Mouse (Mus musculus) embryonic fibroblast, embryonic 13.5 days (primary cell): ENCODE results near the gene Higd1a. TPM values are rescaled to one million over a fixed set of nuclear protein-coding genes. Genes with fewer than 3 reads are reported as not detected.

ENCODE experiments used
- H3K27ac ChIP-seq: 2 replicates; pipeline ENCODE4 v1.5.1; 2012; ENCODE audit warnings: low read length, control low read depth, inconsistent platforms; ENCODE audit not compliant: insufficient read depth
- H3K4me1 ChIP-seq: 2 replicates; pipeline ENCODE4 v1.6.1; 2011; ENCODE audit warnings: low read length; ENCODE audit not compliant: control insufficient read depth, insufficient read depth
- H3K4me3 ChIP-seq: 2 replicates; pipeline ENCODE4 v1.5.1; 2011; ENCODE audit warnings: mild to moderate bottlenecking, control low read depth, low read length; ENCODE audit not compliant: insufficient read depth
- CTCF ChIP-seq: IDR thresholded peaks from 2 replicates; pipeline ENCODE4 v1.5.1; 2011; ENCODE audit warnings: mild to moderate bottlenecking, control low read depth, low read length, moderate library complexity, borderline replicate concordance; ENCODE audit not compliant: insufficient read depth
- POLR2A ChIP-seq: IDR thresholded peaks from 2 replicates; pipeline ENCODE4 v1.6.1; 2011; ENCODE audit warnings: low read depth, mild to moderate bottlenecking, control low read depth, low read length, moderate library complexity
- polyA plus RNA-seq: library from polyadenylated mRNA; stranded (reverse); fragments of >200 nt; gene quantifications from 2 replicates; pipeline ENCODE4 v1.2.4, GENCODE M21; 2011; ENCODE audit warnings: low read depth; ENCODE audit not compliant: missing spikeins, insufficient read length

The Higd1a gene
- polyA plus RNA-seq, 1 experiment, result 101 TPM

DNA sequence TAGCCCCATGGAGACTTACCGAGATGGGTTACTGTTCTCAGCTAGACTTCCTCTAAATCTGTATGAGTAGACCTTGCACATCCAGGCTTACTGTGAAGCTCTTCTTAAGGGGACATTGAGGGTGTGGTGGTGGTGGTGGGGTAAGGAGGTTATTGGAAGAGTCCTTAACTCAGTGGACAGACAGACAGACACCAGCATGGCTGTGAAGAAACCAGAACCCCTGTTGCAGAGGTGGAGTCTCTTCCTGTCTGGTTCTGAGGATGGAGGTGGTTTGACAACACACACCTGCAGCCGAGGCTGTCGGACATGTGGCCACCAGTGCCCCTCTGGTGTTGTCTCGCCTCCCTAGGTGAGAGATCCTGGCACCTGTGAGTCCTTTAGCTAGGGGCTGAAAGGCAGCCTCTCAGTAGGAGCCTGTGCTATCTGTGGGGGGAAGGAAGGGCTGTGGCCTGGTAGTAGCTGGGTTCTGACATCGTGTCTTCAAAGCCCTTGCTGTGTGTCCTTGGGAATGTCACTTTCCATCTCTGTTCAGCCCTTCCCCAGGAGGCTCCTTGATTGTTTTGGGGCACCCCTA, 42.2 kb upstream of the Higd1a start:
- no peak for TF ChIP-seq POLR2A
- TF ChIP-seq CTCF, result no peak
- Histone ChIP-seq H3K27ac (no peak overlapping the region), H3K4me1 (no peaks in the 10 kb centered on the region)

DNA sequence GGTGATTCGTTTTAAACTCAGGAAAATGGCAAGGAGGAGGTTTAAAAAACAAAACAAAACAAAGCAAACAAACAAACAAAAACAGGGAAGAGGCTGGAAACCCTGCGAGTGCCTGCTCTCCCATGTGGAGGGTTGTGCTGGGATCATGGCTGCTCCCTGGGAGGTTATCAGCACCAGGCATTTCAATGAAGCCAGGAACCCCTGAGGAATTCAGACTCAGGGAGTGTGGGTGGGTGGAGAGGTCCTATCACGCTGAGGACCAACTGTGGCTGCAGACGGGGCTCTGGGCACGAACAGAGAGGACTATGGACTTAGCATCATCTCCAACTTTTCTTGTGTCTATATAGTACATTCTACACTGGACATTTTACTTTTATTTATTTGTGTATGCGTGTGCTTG, 41.1 kb upstream of the Higd1a start:
- Histone ChIP-seq H3K4me1 (no peaks in the 10 kb centered on the region), H3K27ac (no peak overlapping the region), H3K4me3 (no peak overlapping the region)
- TF ChIP-seq POLR2A (no peak), CTCF (no peak)

More for the DNA sequence above, 42.2 kb upstream of the Higd1a start:
- no peak overlapping the region for H3K4me3 ChIP-seq

DNA sequence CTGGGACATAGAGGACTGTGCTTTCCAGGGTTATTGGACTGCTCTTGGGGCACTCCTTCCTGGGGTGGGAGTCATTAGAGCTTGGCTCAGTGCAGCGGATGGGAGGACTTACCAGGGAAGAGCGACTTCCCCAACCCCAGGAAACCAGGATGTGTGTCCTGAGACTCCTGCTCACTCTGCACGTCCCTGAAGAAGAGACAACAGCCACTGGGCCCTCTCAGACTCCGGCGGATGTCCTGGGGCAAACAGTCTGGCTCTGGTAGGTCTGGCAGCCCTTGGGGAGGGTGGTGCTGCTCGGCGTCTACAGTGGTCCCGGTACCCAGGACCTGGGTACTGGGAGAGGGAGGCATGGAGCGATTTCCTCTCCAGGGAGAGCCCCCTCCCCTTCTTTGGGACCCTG, 40.1 kb upstream of the Higd1a start, which contains the start of gene Ackr2:
TSS of gene Ackr2 (plus strand) at position 111 of the 400 bp plus-strand sequence.
- Histone ChIP-seq H3K4me1 (no peaks in the 10 kb centered on the region), H3K27ac (no peak within 1 kb of the TSS), H3K4me3 (no peak within 1 kb of the TSS)
- no peak for TF ChIP-seq POLR2A
- no peak for TF ChIP-seq CTCF

DNA sequence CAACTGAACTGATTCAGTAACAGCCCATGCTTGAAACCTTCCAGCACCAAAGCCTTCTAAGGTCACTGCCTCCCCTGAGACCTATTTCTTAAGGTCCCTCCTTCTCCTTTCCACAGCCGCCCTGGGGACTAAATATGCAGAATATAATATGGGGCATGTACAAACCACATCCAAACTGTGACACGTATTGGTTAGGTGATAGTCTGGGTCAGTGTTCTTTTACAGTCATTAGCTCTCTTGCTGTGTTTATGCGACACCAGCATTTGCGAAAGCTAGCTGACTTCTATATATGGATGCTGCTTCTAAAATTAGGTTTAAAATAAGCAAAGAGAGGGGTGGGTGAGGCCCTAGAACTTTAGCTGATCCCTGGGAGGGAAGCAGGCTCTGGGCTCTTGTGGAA, 38.7 kb upstream of the Higd1a start:
- no peak overlapping the region for H3K27ac ChIP-seq
- TF ChIP-seq POLR2A, result no peak
- H3K4me1 ChIP-seq, result no peaks in the 10 kb centered on the region
- H3K4me3 ChIP-seq, result no peak overlapping the region

DNA sequence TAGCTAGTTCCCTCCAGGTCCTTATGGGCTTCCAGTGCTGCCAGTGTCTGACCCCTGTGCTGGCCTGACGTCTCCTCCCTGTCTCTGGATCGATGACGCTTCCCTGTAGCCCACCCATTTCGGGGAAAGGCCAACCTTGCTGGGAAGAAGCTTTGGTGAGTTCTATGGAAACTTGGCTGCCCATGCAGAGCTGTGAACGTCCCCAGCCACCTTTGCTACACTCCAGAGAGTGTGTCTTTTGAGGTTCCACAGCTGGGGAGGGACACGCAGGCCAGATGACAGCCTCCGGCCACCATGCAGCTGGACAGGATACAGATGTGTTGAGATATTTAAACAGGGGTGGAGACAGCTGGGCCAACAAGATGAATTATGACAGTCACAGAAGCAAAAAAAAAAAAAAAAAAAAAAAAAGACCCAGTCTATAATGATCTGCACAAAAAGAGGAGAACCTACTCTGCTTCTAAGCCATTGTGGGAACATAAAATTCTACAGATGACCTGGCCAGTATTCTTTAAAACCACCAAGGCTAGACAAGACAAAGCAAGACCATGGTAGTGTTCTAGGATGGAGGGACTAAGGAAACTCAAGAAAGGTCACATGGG, 37.3 kb upstream of the Higd1a start:
- Histone ChIP-seq H3K4me1 (peaks cover 4% of the 10 kb centered on the region; the same call in 1 of the 2 replicates), H3K4me3 (no peak overlapping the region), H3K27ac (no peak overlapping the region)
- TF ChIP-seq POLR2A, result no peak
- TF ChIP-seq CTCF, result no peak

DNA sequence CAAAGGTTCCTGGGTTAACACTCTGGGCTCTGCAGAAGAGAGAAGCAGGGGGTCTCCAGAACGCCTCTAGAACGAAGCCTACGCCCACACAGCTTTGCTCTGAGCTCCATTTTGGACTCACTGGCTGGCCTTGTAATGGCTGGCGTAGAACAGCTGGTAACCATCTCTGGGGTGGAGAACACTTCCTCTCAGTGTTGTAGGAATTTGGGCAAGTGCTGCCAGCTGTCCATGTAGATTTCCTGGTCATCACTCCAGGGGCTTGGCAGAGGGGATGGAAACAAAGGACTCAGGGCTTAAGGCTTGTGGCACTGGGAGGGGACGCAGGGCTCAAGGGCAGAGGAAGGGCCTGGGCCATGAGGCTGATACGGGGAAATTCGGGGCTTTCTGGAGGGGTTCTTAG, 36.3 kb upstream of the Higd1a start:
- no peak overlapping the region for H3K4me3 ChIP-seq
- H3K27ac ChIP-seq, result no peak overlapping the region
- TF ChIP-seq CTCF, result no peak
- no peak for TF ChIP-seq POLR2A

DNA sequence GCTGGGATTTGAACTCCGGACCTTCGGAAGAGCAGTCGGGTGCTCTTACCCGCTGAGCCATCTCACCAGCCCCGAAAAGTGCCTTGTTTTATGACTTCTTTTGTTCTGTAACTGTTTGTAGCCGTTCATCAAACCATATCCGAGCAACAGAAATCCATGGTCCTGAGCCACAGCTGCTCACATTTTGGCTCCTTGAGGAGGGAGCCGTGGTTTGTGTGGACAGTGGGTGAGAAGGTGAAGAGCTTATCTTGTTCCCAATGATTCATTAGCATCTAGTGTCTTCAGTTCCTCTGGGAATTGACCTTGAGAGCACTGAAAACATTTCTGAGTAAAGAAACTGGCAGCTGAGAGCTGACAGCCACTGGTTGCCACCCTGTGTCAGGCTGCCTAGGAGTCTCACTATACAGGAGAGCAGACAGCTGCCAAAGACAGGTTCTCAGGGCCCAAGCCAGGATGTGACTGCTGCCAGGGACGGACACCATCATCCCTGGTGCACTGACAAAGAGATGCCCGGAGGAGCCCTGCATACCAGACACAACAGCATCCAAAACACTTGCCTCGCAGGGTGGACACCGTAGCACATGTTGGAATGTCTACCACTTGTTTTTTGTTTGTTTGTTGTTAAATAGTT, 34.0 kb upstream of the Higd1a start:
- Histone ChIP-seq H3K4me1 (peaks cover 7% of the 10 kb centered on the region; the same call in 1 of the 2 replicates), H3K4me3 (no peak overlapping the region), H3K27ac (no peak overlapping the region)
- TF ChIP-seq CTCF (no peak), POLR2A (no peak)

More for the DNA sequence above, 36.3 kb upstream of the Higd1a start:
- peaks cover 7% of the 10 kb centered on the region; the same call in 1 of the 2 replicates for H3K4me1 ChIP-seq

DNA sequence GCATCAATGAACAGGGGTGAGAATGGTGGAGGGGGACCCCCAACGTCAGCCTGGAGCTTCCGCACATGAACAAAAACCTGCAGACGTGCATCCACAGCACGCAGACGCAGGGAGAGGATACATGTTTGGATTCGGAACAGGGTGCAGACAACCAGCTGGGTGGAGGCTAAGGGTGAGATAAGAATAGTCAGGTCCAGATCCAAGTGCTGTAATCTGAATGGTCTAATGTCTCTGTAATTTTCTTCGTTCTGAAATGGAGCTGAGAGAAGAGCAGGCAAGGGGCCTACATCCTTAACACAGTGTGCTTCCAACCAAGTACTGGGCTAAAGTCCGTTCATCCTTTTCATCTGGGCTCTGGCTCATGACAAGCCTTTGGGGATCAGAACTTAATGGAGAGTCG, 33.1 kb upstream of the Higd1a start:
- H3K4me3 ChIP-seq, result no peak overlapping the region
- no peak overlapping the region for H3K27ac ChIP-seq
- peaks cover 7% of the 10 kb centered on the region; the same call in 1 of the 2 replicates for H3K4me1 ChIP-seq
- TF ChIP-seq POLR2A, result no peak
- TF ChIP-seq CTCF, result no peak

DNA sequence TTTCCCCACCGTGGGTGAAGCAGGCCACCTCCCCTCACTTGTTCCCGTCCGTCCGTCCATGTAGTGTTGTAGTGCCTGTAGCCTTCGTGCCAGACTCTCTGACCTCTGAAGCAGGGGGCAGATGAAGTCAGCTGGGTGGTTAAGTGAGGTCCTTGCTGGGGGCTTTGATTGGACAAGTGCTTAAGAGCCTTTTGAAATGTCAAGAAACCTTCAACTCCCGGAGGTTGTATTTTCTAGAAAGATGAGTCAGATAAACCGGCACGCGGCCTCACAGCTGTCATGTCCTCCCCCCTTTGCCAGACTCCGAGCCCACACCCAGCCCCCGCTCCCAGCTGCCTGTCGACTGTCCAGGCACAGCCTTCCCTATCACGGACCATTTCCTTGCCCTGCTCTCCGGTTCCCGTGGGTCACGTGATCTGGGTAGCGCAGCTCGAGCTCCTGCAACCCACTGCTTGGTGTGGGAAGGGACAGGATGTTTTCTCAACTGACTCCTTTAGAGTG, 32.3 kb upstream of the Higd1a start:
- Histone ChIP-seq H3K4me3 (no peak overlapping the region), H3K4me1 (peaks cover 7% of the 10 kb centered on the region; the same call in 1 of the 2 replicates), H3K27ac (no peak overlapping the region)
- TF ChIP-seq CTCF (no peak), POLR2A (no peak)

DNA sequence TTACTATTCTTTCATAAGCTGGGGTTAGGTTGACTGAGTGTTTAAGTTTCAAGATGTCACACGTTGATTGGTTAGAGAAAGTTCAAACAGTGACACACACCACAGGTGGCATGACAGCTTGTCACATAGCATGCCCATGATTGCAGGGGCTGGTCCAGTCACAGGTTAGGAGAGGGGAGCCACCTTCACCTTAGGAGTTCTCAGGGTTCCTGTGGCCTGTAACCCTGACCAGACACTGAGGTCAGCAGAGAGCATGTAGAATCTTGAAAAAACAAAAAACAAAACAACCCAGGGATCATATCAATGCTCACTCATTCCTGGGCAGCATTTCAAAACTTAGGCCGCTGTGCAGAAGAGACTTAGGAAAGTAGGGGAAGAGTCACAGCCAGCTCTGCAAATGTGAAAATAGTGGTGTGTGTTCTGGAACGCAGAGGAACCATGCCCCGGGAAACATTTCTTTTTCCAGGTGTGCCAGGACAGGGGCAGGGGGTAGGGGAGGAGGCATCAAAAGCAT, 31.8 kb upstream of the Higd1a start:
- no peak overlapping the region for H3K4me3 ChIP-seq
- TF ChIP-seq POLR2A, result no peak
- no peak for TF ChIP-seq CTCF
- H3K4me1 ChIP-seq, result peaks cover 7% of the 10 kb centered on the region; the same call in 1 of the 2 replicates
- no peak overlapping the region for H3K27ac ChIP-seq
